Mouse (Mus musculus) myocyte (in vitro differentiated cells): ENCODE measurements around the gene Plpp7. TPM values are rescaled to one million over a fixed set of nuclear protein-coding genes. Genes with fewer than 3 reads are reported as not detected.

Experiments used
- H3K27me3 ChIP-seq: one replicate; pipeline ENCODE4 v1.6.1; 2011; ENCODE audit not compliant: control insufficient read depth, insufficient read depth, insufficient read length
- H3K36me3 ChIP-seq: one replicate; pipeline ENCODE4 v1.6.1; 2011; ENCODE audit not compliant: control insufficient read depth, insufficient read depth
- H3K4me2 ChIP-seq: one replicate; pipeline ENCODE4 v1.6.1; 2011; ENCODE audit warnings: low read depth, control low read depth
- H3K4me3 ChIP-seq: one replicate; pipeline ENCODE4 v1.5.1; 2011; ENCODE audit warnings: mild to moderate bottlenecking, control low read depth, moderate library complexity
- H3K79me2 ChIP-seq: one replicate; pipeline ENCODE4 v1.6.1; 2011; ENCODE audit not compliant: control insufficient read depth, insufficient read depth
- H3ac ChIP-seq: one replicate; pipeline ENCODE4 v1.6.1; 2011; ENCODE audit not compliant: control insufficient read depth, insufficient read length
- CEBPB ChIP-seq: IDR thresholded peaks from 2 replicates; pipeline ENCODE4 v1.6.1; 2011; ENCODE audit warnings: mild to moderate bottlenecking, moderate library complexity; ENCODE audit not compliant: poor library complexity, insufficient read depth, severe bottlenecking
- E2F4 ChIP-seq: IDR thresholded peaks from one replicate; pipeline ENCODE4 v1.6.1; 2011; ENCODE audit warnings: mild to moderate bottlenecking, control low read depth, moderate library complexity; ENCODE audit not compliant: insufficient read depth
- MAX ChIP-seq: IDR thresholded peaks from one replicate; pipeline ENCODE4 v1.6.1; 2011; ENCODE audit warnings: low read depth, mild to moderate bottlenecking, control low read depth
- MYOD1 ChIP-seq, 3 experiments: IDR thresholded peaks; one replicate each; pipeline ENCODE4 v1.6.1; 2011; ENCODE audit warnings: control low read depth in 2 of 3, low read depth in 2 of 3, mild to moderate bottlenecking in 2 of 3, moderate library complexity in 1 of 3; ENCODE audit not compliant: insufficient read length in 2 of 3, control insufficient read depth in 1 of 3
- MYOG ChIP-seq, 3 experiments: IDR thresholded peaks; one replicate each; pipeline ENCODE4 v1.6.1; 2011; ENCODE audit warnings: control low read depth in 2 of 3, low read depth in 2 of 3, mild to moderate bottlenecking in 2 of 3; ENCODE audit not compliant: insufficient read length in 2 of 3, control insufficient read depth in 1 of 3, insufficient read depth in 1 of 3
- POLR2A ChIP-seq: IDR thresholded peaks from one replicate; pipeline ENCODE4 v1.6.1; 2011; ENCODE audit warnings: low read depth, mild to moderate bottlenecking, control low read depth, moderate library complexity; ENCODE audit not compliant: insufficient read length
- POLR2AphosphoS2 ChIP-seq: IDR thresholded peaks from one replicate; pipeline ENCODE4 v1.6.1; 2011; ENCODE audit warnings: low read depth, control low read depth; ENCODE audit not compliant: insufficient read length
- REST ChIP-seq: IDR thresholded peaks from one replicate; pipeline ENCODE4 v1.6.1; 2011; ENCODE audit warnings: mild to moderate bottlenecking, control low read depth, moderate library complexity; ENCODE audit not compliant: insufficient read depth, insufficient read length
- SRF ChIP-seq: IDR thresholded peaks from one replicate; pipeline ENCODE4 v1.6.1; 2011; ENCODE audit warnings: low read depth; ENCODE audit not compliant: control insufficient read depth, insufficient read length
- TCF12 ChIP-seq: IDR thresholded peaks from one replicate; pipeline ENCODE4 v1.6.1; 2011; ENCODE audit warnings: mild to moderate bottlenecking, control low read depth; ENCODE audit not compliant: poor library complexity, insufficient read depth, severe bottlenecking
- TCF3 ChIP-seq: IDR thresholded peaks from one replicate; pipeline ENCODE4 v1.6.1; 2011; ENCODE audit warnings: low read depth, control low read depth; ENCODE audit not compliant: insufficient read length
- USF1 ChIP-seq: IDR thresholded peaks from one replicate; pipeline ENCODE4 v1.6.1; 2011; ENCODE audit warnings: low read depth, mild to moderate bottlenecking, control low read depth, moderate library complexity
- polyA plus RNA-seq: library from polyadenylated mRNA; unstranded; fragments of >200 nt; fragmentation: generic; extraction: Trizol; gene quantifications from one replicate; pipeline ENCODE4 v1.2.1, GENCODE M21; 2012; ENCODE audit warnings: missing spikeins

Gene Plpp7
- polyA plus RNA-seq, 1 experiment, result 60.6 TPM

DNA sequence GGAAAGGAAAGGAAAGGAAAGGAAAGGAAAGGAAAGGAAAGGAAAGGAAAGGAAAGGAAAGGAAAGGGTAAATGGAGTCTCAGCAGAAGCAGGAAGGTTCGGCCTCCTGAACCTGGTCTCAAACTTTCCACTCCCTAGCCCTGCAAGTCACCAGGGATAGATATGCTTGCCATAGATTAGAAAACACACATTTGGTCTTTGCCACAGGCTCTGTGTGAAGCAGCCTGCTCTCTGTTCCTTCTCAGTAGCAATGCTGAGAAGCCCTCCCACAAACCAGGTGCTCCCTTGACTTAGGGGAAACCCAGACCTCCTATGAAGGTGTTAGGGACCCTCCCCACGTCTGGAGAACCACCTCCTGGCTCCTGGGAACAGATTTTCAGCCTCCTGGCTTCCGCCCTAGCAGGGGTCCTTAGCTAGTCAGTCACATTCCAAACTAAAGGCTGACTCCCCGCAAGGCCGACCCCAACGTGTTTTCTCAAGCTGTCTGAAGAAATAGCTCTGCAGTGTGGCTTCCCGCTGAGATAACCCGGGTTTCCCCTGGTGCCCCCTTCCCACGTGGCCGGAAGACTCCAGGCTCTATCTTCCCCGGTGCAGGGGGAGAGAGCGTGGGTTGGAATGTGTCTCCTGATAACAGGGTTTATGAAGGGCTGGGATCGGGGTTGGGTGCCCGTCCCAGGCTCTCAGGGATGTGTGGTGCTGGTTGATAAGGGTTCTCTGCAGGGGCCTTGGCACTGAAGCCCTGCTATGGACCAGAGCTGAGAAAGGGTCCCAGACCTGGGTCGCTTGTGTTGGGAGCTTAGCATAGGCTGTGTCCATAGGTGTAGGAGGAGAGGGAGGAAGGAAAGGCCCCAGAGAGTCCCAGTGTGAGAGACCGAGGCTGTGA, 32.6 kb downstream of the Plpp7 start:
- Histone ChIP-seq H3K36me3 (no peaks in the 10 kb centered on the region), H3K27me3 (no peaks in the 10 kb centered on the region), H3K4me2 (no peak overlapping the region), H3ac (no peak overlapping the region), H3K79me2 (no peaks in the 10 kb centered on the region), H3K4me3 (no peak overlapping the region)
- no peak for TF ChIP-seq CEBPB
- TF ChIP-seq MYOD1 (IDR thresholded peaks at IDR 0.05; ENCODE audit: control insufficient read depth in 1 of 3, insufficient read length in 2 of 3, low read depth in 2 of 3), result no peak
- TF ChIP-seq TCF12, result no peak
- no peak for TF ChIP-seq E2F4
- TF ChIP-seq POLR2AphosphoS2, result no peak
- TF ChIP-seq USF1, result no peak
- TF ChIP-seq TCF3, result no peak
- TF ChIP-seq MAX, result no peak
- no peak for TF ChIP-seq SRF

DNA sequence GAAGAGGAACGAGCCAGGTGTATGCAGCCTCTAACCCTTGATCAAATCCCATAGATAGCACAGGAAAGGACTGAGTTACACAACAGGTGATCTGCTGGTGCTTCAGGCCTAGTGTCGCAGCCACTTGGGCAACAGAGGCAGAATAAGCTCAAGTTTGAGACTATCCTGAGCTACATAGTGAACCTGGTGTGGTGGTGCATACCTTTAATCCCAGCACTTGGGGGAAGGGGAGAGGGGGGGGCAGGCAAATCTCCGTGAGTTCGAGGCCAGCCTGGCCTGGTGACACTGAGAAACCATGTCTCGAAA, 33.2 kb downstream of the Plpp7 start:
- no peak overlapping the region for H3K4me3 ChIP-seq
- no peaks in the 10 kb centered on the region for H3K27me3 ChIP-seq
- no peaks in the 10 kb centered on the region for H3K36me3 ChIP-seq
- TF ChIP-seq MYOG (IDR thresholded peaks at IDR 0.05; ENCODE audit: control insufficient read depth in 1 of 3, insufficient read depth in 1 of 3, insufficient read length in 2 of 3, low read depth in 2 of 3) (no peak), MYOD1 (IDR thresholded peaks at IDR 0.05; ENCODE audit: control insufficient read depth in 1 of 3, insufficient read length in 2 of 3, low read depth in 2 of 3) (no peak), MAX (no peak), TCF3 (no peak), SRF (no peak), E2F4 (no peak)
- H3ac ChIP-seq, result no peak overlapping the region
- H3K79me2 ChIP-seq, result no peaks in the 10 kb centered on the region
- H3K4me2 ChIP-seq, result no peak overlapping the region

DNA sequence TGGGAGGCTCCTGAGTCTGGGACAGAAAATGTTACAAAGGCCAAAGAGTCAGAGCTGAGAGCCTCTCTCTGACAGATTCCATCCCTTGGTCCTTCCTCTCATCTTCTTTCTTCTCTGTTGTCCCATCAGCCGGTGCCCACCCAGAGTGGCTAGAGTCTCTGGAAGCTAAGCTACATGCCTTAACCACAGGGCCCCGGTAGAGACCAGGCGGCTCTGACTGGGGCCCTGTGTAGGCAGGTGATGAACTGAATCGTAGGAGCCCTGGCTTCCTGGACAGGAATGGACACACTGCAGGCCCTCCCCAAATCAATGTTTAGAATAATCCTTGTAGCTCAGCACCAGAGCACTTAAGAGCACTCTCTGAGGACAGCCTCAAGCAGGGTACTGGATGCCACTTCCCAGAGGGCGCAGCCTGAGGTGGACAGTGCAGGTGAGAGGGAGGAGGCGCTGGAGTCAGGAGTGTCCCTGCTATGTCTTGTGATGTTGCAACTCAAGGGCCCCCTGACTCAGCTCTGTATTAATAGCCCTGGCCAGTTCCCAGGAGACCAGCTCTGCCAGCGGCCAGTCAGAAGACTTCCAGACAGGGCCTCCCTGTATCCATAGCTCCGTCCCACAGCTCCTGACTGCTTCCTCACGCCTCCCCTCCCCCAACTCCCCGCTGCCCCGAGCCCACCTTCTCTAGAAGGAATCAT, 34.2 kb downstream of the Plpp7 start:
- Histone ChIP-seq H3ac (no peak overlapping the region), H3K4me2 (no peak overlapping the region), H3K36me3 (no peaks in the 10 kb centered on the region), H3K4me3 (no peak overlapping the region), H3K27me3 (no peaks in the 10 kb centered on the region), H3K79me2 (no peaks in the 10 kb centered on the region)
- TF ChIP-seq MAX (no peak), MYOD1 (IDR thresholded peaks at IDR 0.05; ENCODE audit: control insufficient read depth in 1 of 3, insufficient read length in 2 of 3, low read depth in 2 of 3) (no peak), SRF (no peak), REST (no peak), TCF3 (no peak), MYOG (IDR thresholded peaks at IDR 0.05; ENCODE audit: control insufficient read depth in 1 of 3, insufficient read depth in 1 of 3, insufficient read length in 2 of 3, low read depth in 2 of 3) (peak in 1 of 3 experiments; percentile 16), TCF12 (no peak), USF1 (no peak), E2F4 (no peak), POLR2A (no peak), POLR2AphosphoS2 (no peak), CEBPB (peak; percentile 84)

DNA sequence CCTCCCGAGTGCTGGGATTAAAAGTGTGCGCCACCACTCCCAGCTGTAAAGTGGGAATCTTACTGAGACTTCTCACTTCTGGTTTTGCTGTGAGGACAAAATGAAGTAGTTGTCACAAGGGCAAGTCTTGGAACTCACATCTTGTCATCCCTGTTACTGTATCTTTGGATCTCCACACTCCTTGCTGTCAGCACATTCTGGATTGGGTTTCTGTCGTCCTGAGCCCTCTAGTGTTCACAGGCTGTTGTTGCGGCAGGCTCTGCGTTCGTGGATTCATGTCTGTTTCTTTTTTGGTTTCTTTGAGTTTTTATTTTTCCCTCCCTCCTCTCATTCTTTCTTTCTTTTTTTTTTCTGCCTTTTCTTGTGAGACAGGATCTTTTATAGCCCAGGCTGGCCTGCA, 35.1 kb downstream of the Plpp7 start:
- no peaks in the 10 kb centered on the region for H3K36me3 ChIP-seq
- TF ChIP-seq SRF (no peak), TCF3 (no peak), MYOD1 (IDR thresholded peaks at IDR 0.05; ENCODE audit: control insufficient read depth in 1 of 3, insufficient read length in 2 of 3, low read depth in 2 of 3) (no peak), POLR2AphosphoS2 (no peak), E2F4 (no peak), USF1 (no peak), TCF12 (no peak), REST (no peak), CEBPB (no peak), POLR2A (no peak), MYOG (IDR thresholded peaks at IDR 0.05; ENCODE audit: control insufficient read depth in 1 of 3, insufficient read depth in 1 of 3, insufficient read length in 2 of 3, low read depth in 2 of 3) (no peak), MAX (no peak)
- H3K4me3 ChIP-seq, result no peak overlapping the region
- H3K27me3 ChIP-seq, result no peaks in the 10 kb centered on the region
- H3K79me2 ChIP-seq, result no peaks in the 10 kb centered on the region
- H3K4me2 ChIP-seq, result peak overlapping the region; percentile 45
- no peak overlapping the region for H3ac ChIP-seq

DNA sequence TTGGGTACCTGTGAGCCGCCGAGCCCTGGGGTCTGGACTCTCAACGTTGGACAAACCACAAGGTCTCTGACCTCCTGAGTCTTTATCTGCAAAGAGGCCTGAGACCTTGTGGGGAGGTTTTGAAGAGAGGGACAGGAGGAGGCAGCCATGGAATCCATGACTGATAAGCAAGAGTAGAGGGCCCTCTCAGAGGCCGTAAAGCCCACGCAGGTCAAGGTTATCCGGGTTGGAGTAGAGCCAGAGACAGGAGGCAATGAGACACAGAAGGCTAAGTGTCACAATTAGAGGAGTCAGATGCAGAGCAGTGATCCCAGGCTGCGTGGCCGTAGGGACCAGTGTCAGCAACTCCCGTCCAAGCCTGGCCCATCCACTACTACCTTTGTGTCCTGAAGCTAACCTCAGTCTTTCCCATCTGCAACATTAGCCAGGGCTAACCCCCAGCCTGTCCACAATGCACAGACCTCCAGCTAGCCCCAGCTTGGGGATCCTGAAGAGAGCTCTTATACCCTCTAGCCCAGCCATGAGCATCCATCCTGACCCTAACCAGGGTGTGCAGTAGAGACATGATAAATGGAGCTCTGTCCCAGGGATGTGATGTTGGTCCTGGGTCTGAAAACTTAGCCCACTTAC, 36.0 kb downstream of the Plpp7 start:
- Histone ChIP-seq H3ac (no peak overlapping the region), H3K4me3 (no peak overlapping the region), H3K36me3 (no peaks in the 10 kb centered on the region), H3K4me2 (no peak overlapping the region), H3K79me2 (no peaks in the 10 kb centered on the region), H3K27me3 (no peaks in the 10 kb centered on the region)
- TF ChIP-seq MYOD1 (IDR thresholded peaks at IDR 0.05; ENCODE audit: control insufficient read depth in 1 of 3, insufficient read length in 2 of 3, low read depth in 2 of 3) (no peak), MYOG (IDR thresholded peaks at IDR 0.05; ENCODE audit: control insufficient read depth in 1 of 3, insufficient read depth in 1 of 3, insufficient read length in 2 of 3, low read depth in 2 of 3) (no peak), CEBPB (no peak), REST (no peak)
